ENCODE assay signal across 8 mouse cellular contexts in the genomic region with DNA sequence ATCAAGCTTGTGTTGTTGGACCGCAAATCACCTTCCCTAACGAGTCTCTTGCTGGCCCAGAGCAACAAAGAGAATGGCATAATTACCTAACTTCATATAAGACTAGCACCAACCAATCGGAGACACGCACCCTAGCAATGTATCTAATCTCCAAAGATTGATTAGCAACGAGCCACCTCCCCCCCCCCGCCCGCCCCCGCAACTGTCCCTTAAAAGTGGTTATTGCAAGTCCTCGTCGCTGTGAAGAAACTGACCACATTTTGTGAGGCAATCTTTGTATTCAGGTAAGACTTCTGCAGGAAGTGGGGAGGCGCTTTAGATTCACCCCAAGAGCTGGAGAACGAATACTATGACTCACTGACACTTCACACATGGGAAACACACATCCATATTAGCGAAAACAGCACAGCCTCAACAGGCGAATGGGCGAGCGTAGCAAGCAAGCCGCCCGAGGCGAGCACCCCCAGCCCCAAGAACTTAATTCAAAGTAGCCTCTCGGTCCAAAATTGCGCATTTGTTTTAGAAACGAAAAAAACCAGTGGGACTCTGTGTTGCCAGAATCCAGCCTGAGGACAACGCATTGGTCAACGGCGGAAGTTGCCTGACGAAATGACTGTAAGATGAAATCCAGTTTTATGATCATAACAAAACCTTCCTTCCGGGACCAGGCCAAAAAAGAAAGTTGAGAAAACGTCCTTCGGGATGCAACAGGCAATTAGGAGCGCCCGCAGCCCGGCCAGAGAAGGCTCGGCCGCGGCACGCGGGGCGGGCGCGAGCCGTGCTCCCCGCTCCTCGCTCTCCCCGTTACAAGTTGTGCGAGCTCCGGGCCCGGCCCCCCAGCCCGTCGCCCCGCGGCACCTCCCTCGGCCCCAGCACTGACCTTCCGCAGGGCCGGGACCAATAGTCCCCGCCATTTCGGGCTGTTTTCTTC. TPM values are rescaled to one million over a fixed set of nuclear protein-coding genes. Genes with fewer than 3 reads are reported as not detected.
A peak's percentile ranks its signal among the peaks of the same experiment; 100 is the strongest.
DNase-seq lines count a peak whose midpoint lies in the region; ATAC-seq and TF ChIP-seq lines count a peak whose summit lies in the region.

No protein-coding gene starts in this region.

- under 1% methylated on average over 56 of the region's 56 CpGs for WGBS in bone marrow, adult 2 months
- WGBS in heart, embryonic 16.5 days, result 1% methylated on average over 56 of the region's 56 CpGs
- WGBS in lung, adult 2 months, result 1% methylated on average over 52 of the region's 56 CpGs
- WGBS in neural tube, embryonic 13.5 days, result under 1% methylated on average over 54 of the region's 56 CpGs
- WGBS in thymus, adult 2 months, result 3% methylated on average over 56 of the region's 56 CpGs

- TF ChIP-seq EP300 in CH12.LX (IDR thresholded peaks at IDR 0.05; ENCODE audit: low read length), result no peak

- TF ChIP-seq POLR2A in CH12.LX (IDR thresholded peaks at IDR 0.05; ENCODE audit: low read depth, low read length), result peak; percentile 33; the same call in 1 of the 2 replicates
- peak; percentile 6; the same call in 1 of the 2 replicates for TF ChIP-seq POLR2A in bone marrow, adult 2 months (IDR thresholded peaks at IDR 0.05; ENCODE audit: borderline replicate concordance, control insufficient read depth, low read depth, low read length)
- no peak for TF ChIP-seq POLR2A in lung, adult 2 months (IDR thresholded peaks at IDR 0.05; ENCODE audit: borderline replicate concordance, extremely low read depth, low read depth, low read length)
- TF ChIP-seq POLR2A in thymus, adult 2 months (IDR thresholded peaks at IDR 0.05; ENCODE audit: control insufficient read depth, extremely low read depth, insufficient read depth, low read length, poor library complexity), result no peak

- H3K79me2 ChIP-seq in CH12.LX (replicated peaks; ENCODE audit: control insufficient read depth, extremely low read depth, insufficient read depth, poor library complexity, severe bottlenecking), result peaks cover 20% of the 10 kb centered on the region

- in situ Hi-C loops in CH12.LX (cut with MboI; ENCODE audit: low pct_ligation_motif_present, low pct_unique_long_range_greater_than_20kb, low sequenced_read_pairs), result loop anchor here (25.0 kb wide), 1 partner anchor 469 kb away; a partner anchor contains a TSS

- DNase-seq in CH12.LX (ENCODE audit: extremely low read depth), result peak; percentile 39
- peak; percentile 74 for DNase-seq in fat pad, adult 2 months (ENCODE audit: extremely low read depth, low read depth, low spot score)
- DNase-seq in kidney, postnatal 25 days, result peak; percentile 37 to 67
- peak; percentile 65 for DNase-seq in lung, adult 2 months
- DNase-seq in thymus, adult 2 months, result peak; percentile 39

- peak overlapping the region; percentile 29 for H3K27ac ChIP-seq in CH12.LX (ENCODE audit: insufficient read depth, low read depth)
- H3K27ac ChIP-seq in bone marrow, adult 2 months (ENCODE audit: control insufficient read depth, insufficient read depth, low read depth, low read length, poor library complexity), result peak overlapping the region; percentile 100
- peak overlapping the region; percentile 98 for H3K27ac ChIP-seq in heart, embryonic 16.5 days (ENCODE audit: low read length)
- peak overlapping the region; percentile 99 for H3K27ac ChIP-seq in neural tube, embryonic 13.5 days (replicated peaks)
- peak overlapping the region; percentile 48; the same call in 1 of the 2 replicates for H3K27ac ChIP-seq in thymus, adult 2 months (ENCODE audit: control insufficient read depth, insufficient read depth, low read length)

- H3K9ac ChIP-seq in CH12.LX (ENCODE audit: insufficient read depth, low read depth), result peak overlapping the region; percentile 96
- H3K9ac ChIP-seq in heart, embryonic 16.5 days (ENCODE audit: low read length), result peak overlapping the region; percentile 100
- H3K9ac ChIP-seq in neural tube, embryonic 13.5 days, result peak overlapping the region; percentile 96

- TF ChIP-seq CTCF in CH12.LX (conservative IDR thresholded peaks at IDR 0.05 in 1 of 2, IDR thresholded peaks at IDR 0.05 in 1 of 2; ENCODE audit: low read depth in 2 of 2, low read length in 2 of 2), result no peak
- no peak for TF ChIP-seq CTCF in bone marrow, adult 2 months (IDR thresholded peaks at IDR 0.05; ENCODE audit: control insufficient read depth, insufficient read depth, low read length)
- TF ChIP-seq CTCF in lung, adult 2 months (IDR thresholded peaks at IDR 0.05; ENCODE audit: insufficient read depth, low read length), result no peak
- TF ChIP-seq CTCF in thymus, adult 2 months (IDR thresholded peaks at IDR 0.05; ENCODE audit: borderline replicate concordance, control insufficient read depth, extremely low read depth, insufficient read depth, low read length, poor library complexity), result no peak

- peak overlapping the region; percentile 62 to 83 (median 75) for H3K4me3 ChIP-seq in CH12.LX (replicated peaks in 1 of 3; ENCODE audit: low read depth in 2 of 3, low read length in 2 of 3, poor library complexity in 1 of 3)
- H3K4me3 ChIP-seq in bone marrow, adult 2 months (replicated peaks; ENCODE audit: control insufficient read depth, low read depth, low read length), result peak overlapping the region; percentile 86
- peak overlapping the region; percentile 97 for H3K4me3 ChIP-seq in heart, embryonic 16.5 days (ENCODE audit: low read length)
- H3K4me3 ChIP-seq in lung, adult 2 months (replicated peaks; ENCODE audit: extremely low read depth, low read depth, low read length), result peak overlapping the region; percentile 80
- H3K4me3 ChIP-seq in neural tube, embryonic 13.5 days, result peak overlapping the region; percentile 98
- peak overlapping the region; percentile 89 for H3K4me3 ChIP-seq in thymus, adult 2 months (ENCODE audit: control insufficient read depth, insufficient read depth, low read length)

- no peaks in the 10 kb centered on the region for H3K27me3 ChIP-seq in CH12.LX (replicated peaks)
- H3K27me3 ChIP-seq in heart, embryonic 16.5 days (ENCODE audit: control insufficient read depth, insufficient read depth, low read length), result no peaks in the 10 kb centered on the region
- H3K27me3 ChIP-seq in neural tube, embryonic 13.5 days, result no peaks in the 10 kb centered on the region
- no peaks in the 10 kb centered on the region for H3K27me3 ChIP-seq in thymus, adult 2 months (ENCODE audit: control insufficient read depth, insufficient read depth, low read length)

- TF ChIP-seq RAD21 in CH12.LX (IDR thresholded peaks at IDR 0.05; ENCODE audit: low read depth, low read length), result no peak

- peak overlapping the region; percentile 93 for H3K4me2 ChIP-seq in CH12.LX (ENCODE audit: insufficient read depth, low read depth, poor library complexity, severe bottlenecking)
- H3K4me2 ChIP-seq in heart, embryonic 16.5 days (ENCODE audit: low read depth, low read length), result peak overlapping the region; percentile 60
- H3K4me2 ChIP-seq in neural tube, embryonic 13.5 days, result peak overlapping the region; percentile 75

- H3K4me1 ChIP-seq in CH12.LX (ENCODE audit: control insufficient read depth in 1 of 2, insufficient read depth in 2 of 2), result peaks cover 6 to 7% of the 10 kb centered on the region in 2 experiments
- peaks cover 1% of the 10 kb centered on the region; the same call in 1 of the 2 replicates for H3K4me1 ChIP-seq in bone marrow, adult 2 months (ENCODE audit: control insufficient read depth, insufficient read depth, low read length)
- peaks cover 18% of the 10 kb centered on the region for H3K4me1 ChIP-seq in heart, embryonic 16.5 days (ENCODE audit: control insufficient read depth, insufficient read depth, low read length)
- peaks cover 12% of the 10 kb centered on the region for H3K4me1 ChIP-seq in lung, adult 2 months (ENCODE audit: control insufficient read depth, insufficient read depth, low read length)
- peaks cover 20% of the 10 kb centered on the region for H3K4me1 ChIP-seq in neural tube, embryonic 13.5 days (replicated peaks)
- peaks cover 5% of the 10 kb centered on the region; the same call in 1 of the 2 replicates for H3K4me1 ChIP-seq in thymus, adult 2 months (replicated peaks; ENCODE audit: control insufficient read depth, insufficient read depth, low read length)

- no peaks in the 10 kb centered on the region for H3K9me3 ChIP-seq in CH12.LX (replicated peaks; ENCODE audit: low read length)
- no peaks in the 10 kb centered on the region for H3K9me3 ChIP-seq in heart, embryonic 16.5 days (replicated peaks; ENCODE audit: control insufficient read depth, low read length)
- H3K9me3 ChIP-seq in neural tube, embryonic 13.5 days, result no peaks in the 10 kb centered on the region

- dilution Hi-C loops in CH12.LX (cut with MboI; ENCODE audit: extremely low pct_ligation_motif_present, extremely low pct_unique_long_range_greater_than_20kb, low sequenced_read_pairs), result no loop called here

- H3K36me3 ChIP-seq in CH12.LX (replicated peaks in 1 of 2; ENCODE audit: control insufficient read depth in 1 of 2, insufficient read depth in 1 of 2, low read length in 1 of 2), result no peaks in the 10 kb centered on the region
- H3K36me3 ChIP-seq in heart, embryonic 16.5 days (ENCODE audit: control insufficient read depth, insufficient read depth), result no peaks in the 10 kb centered on the region
- H3K36me3 ChIP-seq in neural tube, embryonic 13.5 days, result no peaks in the 10 kb centered on the region
- no peaks in the 10 kb centered on the region for H3K36me3 ChIP-seq in thymus, adult 2 months (ENCODE audit: control insufficient read depth, insufficient read depth, low read length)

- ATAC-seq in heart, embryonic 16.5 days (replicated peaks; ENCODE audit: extremely low read depth, insufficient read depth, low FRiP score), result peak; percentile 55
- ATAC-seq in neural tube, embryonic 13.5 days (ENCODE audit: low read depth), result peak; percentile 54

RNA-seq across cellular contexts. Expression of a gene that starts 0.8 kb away (rescaled TPM):
- total RNA-seq in CH12.LX (2012; rRNA removed), result 7.1 and 9.6 TPM in 2 replicates
- 9.2 and 10.3 TPM in 2 replicates for total RNA-seq in CH12.LX (2014; rRNA removed)
- 7.2 and 7.9 TPM in 2 replicates for polyA plus RNA-seq in CH12.LX (2012; ENCODE audit: insufficient read length, low read depth)
- 10.9 and 15.5 TPM in 2 replicates for polyA plus RNA-seq in bone marrow, adult 2 months (2011; ENCODE audit: insufficient read depth, insufficient read length, low replicate concordance, missing spikeins)
- polyA plus RNA-seq in heart, embryonic 16.5 days (2015; fragmentation: Nextera tagmentation; extraction: Ambion mirVana), result 7.1 and 7.6 TPM in 2 replicates
- 17.6 and 25.1 TPM in 2 replicates for polyA plus RNA-seq in lung, adult 2 months (2012; rRNA removed)
- 13.1 and 14.3 TPM in 2 replicates for polyA plus RNA-seq in neural tube, embryonic 13.5 days (2015; fragmentation: Nextera tagmentation; extraction: Ambion mirVana)
- polyA plus RNA-seq in thymus, adult 2 months (2012; rRNA removed), result 17.8 and 18.0 TPM in 2 replicates

RNA-seq across cellular contexts. Expression of a gene that starts 43.8 kb away (rescaled TPM):
- 12.1 and 13.6 TPM in 2 replicates for total RNA-seq in CH12.LX (2012; rRNA removed)
- 24.3 and 26.6 TPM in 2 replicates for total RNA-seq in CH12.LX (2014; rRNA removed)
- polyA plus RNA-seq in CH12.LX (2012; ENCODE audit: insufficient read length, low read depth), result 15.4 and 20.2 TPM in 2 replicates
- polyA plus RNA-seq in bone marrow, adult 2 months (2011; ENCODE audit: insufficient read depth, insufficient read length, low replicate concordance, missing spikeins), result 2.2 and 6.8 TPM in 2 replicates
- 18.4 and 18.5 TPM in 2 replicates for polyA plus RNA-seq in heart, embryonic 16.5 days (2015; fragmentation: Nextera tagmentation; extraction: Ambion mirVana)
- polyA plus RNA-seq in lung, adult 2 months (2012; rRNA removed), result 1.6 and 3.9 TPM in 2 replicates
- 8.9 and 9.6 TPM in 2 replicates for polyA plus RNA-seq in neural tube, embryonic 13.5 days (2015; fragmentation: Nextera tagmentation; extraction: Ambion mirVana)
- polyA plus RNA-seq in thymus, adult 2 months (2012; rRNA removed), result 4.0 and 5.0 TPM in 2 replicates

RNA-seq across cellular contexts. Expression of a gene that starts 43.9 kb away (rescaled TPM):
- total RNA-seq in CH12.LX (2012; rRNA removed) (8.3 and 11.4 TPM in 2 replicates), CH12.LX (2014; rRNA removed) (12.0 and 15.8 TPM in 2 replicates)
- 8.4 and 10.2 TPM in 2 replicates for polyA plus RNA-seq in CH12.LX (2012; ENCODE audit: insufficient read length, low read depth)
- 8.4 and 11.4 TPM in 2 replicates for polyA plus RNA-seq in bone marrow, adult 2 months (2011; ENCODE audit: insufficient read depth, insufficient read length, low replicate concordance, missing spikeins)
- polyA plus RNA-seq in heart, embryonic 16.5 days (2015; fragmentation: Nextera tagmentation; extraction: Ambion mirVana), result 35.4 and 39.2 TPM in 2 replicates
- polyA plus RNA-seq in lung, adult 2 months (2012; rRNA removed), result 12.4 and 14.2 TPM in 2 replicates
- polyA plus RNA-seq in neural tube, embryonic 13.5 days (2015; fragmentation: Nextera tagmentation; extraction: Ambion mirVana), result 31.1 and 32.3 TPM in 2 replicates
- polyA plus RNA-seq in thymus, adult 2 months (2012; rRNA removed), result 13.3 and 14.4 TPM in 2 replicates

Comparison
In these comparisons a context has a peak if more than half of its experiments do, and no peak if none do; other contexts are left out.
1. Peak in every context shown above with its lines: DNase-seq, ATAC-seq, H3K4me3 ChIP-seq and H3K27ac ChIP-seq.
2. H3K27ac ChIP-seq: peak in every context shown above with its lines; median percentile 100 in bone marrow, adult 2 months; 99 in neural tube, embryonic 13.5 days; 98 in heart, embryonic 16.5 days; 48 in thymus, adult 2 months; 29 in CH12.LX.
3. POLR2A ChIP-seq: peak in CH12.LX (single experiment) and bone marrow, adult 2 months (single experiment); none in lung, adult 2 months (single experiment) and thymus, adult 2 months (single experiment).